Mouse (Mus musculus) c-Kit-positive CD71-positive TER-119-positive erythroid progenitor cells, embryonic 14.5 days (primary cell): ENCODE data around the gene Exosc6.
A peak's percentile ranks its signal among the peaks of the same experiment; 100 is the strongest.
"Not testable (repeated sequence)": the region's sequence is repeated elsewhere in the genome, so short reads cannot be mapped to it uniquely, and the experiment has no call there.

Experiments
- DNase-seq: peaks from one replicate; pipeline ENCODE4 v3.0.0-alpha.2; 2013; ENCODE audit warnings: low spot score

The Exosc6 gene

GRCm38 (mm10) chr8:111056158-111056663, at the start of gene Exosc6:
Gene Exosc6 (plus strand): TSS chr8:111056339.
- peak; percentile 92 for DNase-seq

DNA sequence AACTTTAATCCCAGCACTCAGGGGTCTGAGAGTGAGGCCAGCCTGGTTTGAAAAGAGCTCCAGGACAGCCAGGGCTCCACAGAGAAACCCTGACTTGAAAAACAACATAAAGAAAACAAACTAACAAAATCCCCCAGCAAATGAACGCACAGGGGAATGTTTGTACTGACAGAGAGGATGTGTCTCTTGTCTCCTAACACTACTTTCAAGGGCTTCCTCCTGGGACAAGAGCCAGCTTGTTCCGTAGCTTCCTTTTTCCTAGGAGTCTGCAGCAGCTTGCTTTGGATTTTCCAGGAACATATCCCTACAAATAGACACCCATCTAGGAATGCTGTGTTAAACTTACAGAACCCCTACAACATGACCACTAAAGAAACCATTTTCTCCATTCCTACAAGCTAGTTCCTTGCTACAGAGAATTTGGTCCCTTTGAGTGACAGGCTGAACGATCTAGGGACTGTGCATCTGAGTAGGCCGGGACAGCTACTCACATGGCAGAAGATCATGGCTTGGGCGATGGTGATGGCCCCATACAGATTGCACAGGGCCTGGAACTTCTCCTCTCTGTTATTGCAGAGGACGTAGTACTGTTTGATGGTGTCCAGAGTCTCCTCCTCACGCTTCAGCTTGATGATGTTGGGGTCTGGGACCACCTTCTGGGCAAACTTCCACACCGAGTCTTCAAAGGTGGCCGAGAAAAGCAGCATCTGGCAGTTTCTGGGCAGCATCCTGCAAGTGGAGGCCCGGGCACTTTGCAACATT, 45.7 kb upstream of the Exosc6 start:
- DNase-seq = not testable (repeated sequence)

- DNase-seq = not testable (repeated sequence)
These were observed 29.5 kb upstream of the Exosc6 start for GRCm38 (mm10) chr8:111026609-111027008.

GRCm38 (mm10) chr8:111027391-111027937, 28.7 kb upstream of the Exosc6 start:
- peak; percentile 85 for DNase-seq

- DNase-seq = peak; percentile 65
These were observed 26.6 kb upstream of the Exosc6 start for GRCm38 (mm10) chr8:111029589-111029988.

DNA sequence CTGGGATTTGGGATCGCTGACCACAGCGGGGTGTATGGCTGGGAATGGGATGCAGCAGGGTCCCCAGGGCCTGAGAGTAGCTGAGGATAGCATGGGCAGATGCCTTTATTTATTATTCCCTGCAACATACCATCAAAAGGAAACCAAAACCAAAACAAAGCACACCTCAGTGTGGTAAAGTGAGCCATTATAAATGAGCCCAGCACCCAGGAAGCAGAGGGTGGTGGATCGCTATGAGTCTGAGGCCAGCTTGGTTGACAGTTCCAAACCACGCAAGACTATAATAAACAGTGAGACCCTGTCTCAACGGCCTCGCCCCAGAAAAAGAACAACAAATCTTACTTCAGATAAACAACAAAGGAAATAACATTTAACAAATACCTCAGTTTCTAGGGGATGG, 26.1 kb upstream of the Exosc6 start:
- DNase-seq = no peak

GRCm38 (mm10) chr8:111031572-111031971, 24.6 kb upstream of the Exosc6 start, which contains the start of gene Ddx19b:
Gene Ddx19b (minus strand): TSS chr8:111031751.
- no peak for DNase-seq

- DNase-seq = no peak
These were observed 23.2 kb upstream of the Exosc6 start, which contains the start of gene Aars for GRCm38 (mm10) chr8:111032916-111033315. Gene Aars (plus strand): TSS chr8:111033144.

GRCm38 (mm10) chr8:111033482-111034215, 22.5 kb upstream of the Exosc6 start:
- DNase-seq = peak; percentile 100

DNA sequence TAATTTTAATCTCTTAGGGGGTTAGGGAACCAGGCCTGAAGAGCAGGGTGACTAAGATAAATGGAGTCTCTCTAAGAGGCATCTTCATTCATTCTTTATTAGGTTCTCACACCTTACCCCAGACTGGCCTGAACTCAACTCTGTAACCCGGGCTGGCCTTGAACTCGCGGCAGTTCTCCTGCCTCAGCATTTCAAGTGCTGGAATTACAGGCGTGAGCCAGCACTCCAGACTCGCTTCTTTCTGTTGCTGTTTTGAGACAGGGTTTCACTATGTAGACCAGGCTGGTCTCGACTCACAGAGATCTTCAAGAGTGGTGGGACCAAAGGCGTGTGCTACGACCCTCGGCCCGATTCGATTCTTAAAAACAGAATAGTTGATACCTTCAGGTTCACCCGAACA, 21.9 kb upstream of the Exosc6 start:
- no peak for DNase-seq

GRCm38 (mm10) chr8:111036591-111036990, 19.5 kb upstream of the Exosc6 start:
- DNase-seq = no peak

DNA sequence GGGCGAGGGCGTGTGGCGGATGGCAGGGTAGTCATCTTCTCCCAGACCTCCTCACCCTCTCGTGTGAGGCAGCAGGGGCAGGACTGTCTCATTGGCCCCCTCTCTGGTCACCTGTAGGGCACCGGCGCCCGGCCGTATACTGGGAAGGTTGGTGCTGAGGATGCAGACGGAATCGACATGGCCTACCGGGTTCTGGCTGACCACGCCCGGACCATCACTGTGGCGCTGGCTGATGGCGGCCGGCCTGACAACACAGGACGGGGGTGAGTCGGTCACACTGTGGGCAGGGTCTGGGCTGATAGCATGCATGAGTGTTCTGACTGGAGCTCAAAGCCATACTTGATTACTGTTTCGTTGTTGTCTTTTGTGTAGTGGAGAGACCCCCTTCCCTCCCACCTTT, 13.6 kb upstream of the Exosc6 start:
- no peak for DNase-seq

GRCm38 (mm10) chr8:111044003-111044734, 12.0 kb upstream of the Exosc6 start:
- DNase-seq = no peak

DNA sequence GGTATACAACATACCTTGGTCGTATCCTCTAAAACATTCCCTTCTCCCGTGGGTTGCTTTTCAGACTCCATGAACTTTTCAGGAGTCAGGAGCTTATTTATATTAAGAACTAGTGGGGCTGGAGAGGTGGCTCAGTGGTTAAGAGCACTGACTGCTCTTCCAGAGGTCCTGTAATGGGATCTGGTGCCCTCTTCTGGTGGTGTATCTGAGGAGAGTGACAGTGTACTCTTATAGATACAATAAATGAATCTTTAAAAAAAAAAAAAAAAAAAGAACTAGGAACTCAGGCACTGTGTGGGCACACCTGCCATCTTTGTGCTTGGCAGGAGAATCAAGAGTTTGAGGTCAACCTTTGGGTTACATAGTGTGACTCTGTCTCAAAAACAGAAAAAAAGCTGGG, 7.4 kb upstream of the Exosc6 start:
- no peak for DNase-seq

DNA sequence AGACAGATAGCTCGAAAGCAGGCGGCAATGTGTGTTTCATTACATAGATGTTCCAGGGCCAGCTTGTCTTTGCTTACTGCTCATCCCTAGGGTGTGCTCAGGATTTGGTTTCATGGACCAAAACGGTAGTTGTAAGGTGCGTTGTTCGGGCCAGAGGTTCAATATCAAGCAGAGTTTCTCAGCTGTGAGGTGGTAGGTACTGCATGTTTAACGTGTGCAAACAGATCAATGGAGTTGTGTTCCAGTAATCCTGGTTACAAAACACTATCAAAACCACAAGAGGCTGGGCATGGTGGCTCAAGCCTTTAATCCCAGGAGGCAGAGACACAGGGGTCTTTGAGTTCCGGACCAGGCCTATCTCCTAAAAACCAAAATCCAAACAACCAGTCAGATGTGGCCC, 7.0 kb upstream of the Exosc6 start:
- DNase-seq = no peak

DNA sequence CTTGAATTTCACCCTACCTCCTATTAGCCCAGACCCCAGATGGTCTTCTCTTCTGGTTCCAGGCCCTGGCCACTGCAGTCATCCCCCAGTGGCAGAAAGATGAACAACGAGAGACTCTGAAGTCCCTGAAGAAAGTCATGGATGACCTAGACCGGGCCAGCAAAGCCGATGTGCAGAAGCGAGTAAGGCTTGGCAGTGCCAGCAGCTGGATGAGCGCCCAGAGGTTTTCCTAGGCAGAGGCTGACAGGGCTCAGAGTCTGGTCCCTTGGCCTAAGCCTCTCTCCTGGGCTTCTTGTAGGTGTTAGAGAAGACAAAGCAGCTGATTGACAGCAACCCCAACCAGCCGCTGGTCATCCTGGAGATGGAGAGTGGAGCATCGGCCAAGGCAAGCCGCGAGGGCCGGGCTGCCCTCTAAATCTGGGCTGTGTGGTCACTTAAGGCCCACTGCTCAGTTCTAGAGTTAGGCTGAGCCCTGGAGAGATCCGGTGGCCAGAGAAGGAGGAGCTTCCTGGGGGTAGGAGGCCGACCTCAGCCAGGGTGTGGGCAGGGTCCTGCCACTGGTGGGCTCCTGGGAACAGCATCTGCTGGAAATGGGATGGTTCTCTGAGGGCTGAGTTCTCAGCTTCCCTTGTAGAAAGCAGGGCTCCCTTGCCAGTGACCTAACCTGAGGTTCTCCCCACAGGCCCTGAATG, 2.2 kb upstream of the Exosc6 start:
- DNase-seq = no peak

GRCm38 (mm10) chr8:111055031-111055634, 1.0 kb upstream of the Exosc6 start:
- DNase-seq = no peak

DNA sequence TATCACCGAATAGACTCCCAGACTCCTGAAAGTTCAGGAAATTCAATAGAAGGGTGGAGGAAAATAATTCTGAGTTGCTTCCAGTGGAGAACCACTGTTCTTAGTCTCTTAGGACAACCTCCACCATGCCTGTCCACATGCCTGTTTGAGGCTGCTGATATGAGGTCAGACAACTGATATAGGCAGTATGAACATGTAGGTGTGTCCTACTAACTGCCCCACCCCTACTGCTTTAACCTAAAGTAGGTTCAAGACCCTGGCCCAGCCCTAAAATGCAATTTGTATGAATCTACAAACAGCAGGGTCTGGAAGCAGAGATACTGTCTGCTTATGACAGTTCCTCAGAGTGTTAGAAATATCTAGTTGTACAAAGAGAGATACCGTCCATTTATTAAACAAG, 478 bp upstream of the Exosc6 start:
- DNase-seq = no peak

DNA sequence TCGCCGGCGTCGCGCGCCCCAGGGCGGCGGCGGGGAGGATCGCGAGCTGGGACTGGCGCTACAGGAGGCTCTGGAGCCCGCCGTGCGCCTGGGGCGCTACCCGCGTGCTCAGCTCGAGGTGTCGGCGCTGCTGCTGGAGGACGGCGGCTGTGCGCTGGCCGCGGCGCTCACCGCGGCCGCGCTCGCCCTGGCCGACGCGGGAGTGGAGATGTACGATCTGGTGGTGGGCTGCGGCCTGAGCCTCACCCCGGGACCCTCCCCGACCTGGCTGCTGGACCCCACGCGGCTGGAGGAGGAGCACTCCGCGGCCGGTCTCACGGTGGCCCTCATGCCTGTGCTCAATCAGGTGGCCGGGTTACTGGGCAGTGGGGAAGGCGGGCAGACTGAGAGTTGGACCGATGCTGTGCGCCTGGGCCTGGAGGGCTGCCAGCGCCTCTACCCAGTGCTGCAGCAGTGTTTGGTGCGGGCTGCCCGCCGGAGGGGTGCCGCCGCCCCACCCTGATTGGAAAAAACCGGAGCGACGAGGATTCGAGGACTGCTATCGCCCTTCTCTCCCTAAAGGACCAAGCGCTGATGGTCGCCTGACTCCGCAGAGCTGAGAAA, 653 bp downstream of the Exosc6 start:
- DNase-seq = no peak

DNA sequence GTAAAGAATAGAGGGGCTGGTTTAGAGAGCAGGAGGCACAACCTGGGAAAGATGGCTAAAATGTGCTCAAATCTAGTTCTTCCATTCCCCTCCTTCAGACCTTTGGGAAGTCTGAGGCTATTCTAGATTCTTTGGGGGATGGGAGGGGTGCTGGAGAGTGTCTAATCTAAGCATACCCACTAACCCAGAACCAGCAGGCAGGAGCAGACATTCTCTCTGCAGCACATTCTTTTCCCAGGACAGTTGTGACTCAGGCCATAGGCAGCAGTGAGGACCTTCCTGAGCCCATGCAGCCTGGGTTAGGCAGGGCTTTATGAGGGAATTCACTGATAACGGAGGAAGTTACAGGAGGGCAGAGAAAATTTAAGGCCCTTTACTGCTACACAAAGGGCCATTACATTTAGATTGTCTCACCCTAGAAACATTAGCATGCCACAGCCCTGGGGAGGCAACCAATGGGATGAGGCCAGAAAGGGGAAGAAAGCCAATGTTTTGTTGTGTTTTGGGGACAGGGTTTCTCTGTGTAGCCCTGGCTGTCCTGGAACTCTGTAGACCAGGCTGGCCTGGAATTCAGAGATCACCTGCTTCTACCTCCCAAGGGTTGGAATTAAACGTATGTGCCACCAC, 2.9 kb downstream of the Exosc6 start:
- DNase-seq = no peak
